ENCODE assay signal across 12 mouse cellular contexts in the genomic region with DNA sequence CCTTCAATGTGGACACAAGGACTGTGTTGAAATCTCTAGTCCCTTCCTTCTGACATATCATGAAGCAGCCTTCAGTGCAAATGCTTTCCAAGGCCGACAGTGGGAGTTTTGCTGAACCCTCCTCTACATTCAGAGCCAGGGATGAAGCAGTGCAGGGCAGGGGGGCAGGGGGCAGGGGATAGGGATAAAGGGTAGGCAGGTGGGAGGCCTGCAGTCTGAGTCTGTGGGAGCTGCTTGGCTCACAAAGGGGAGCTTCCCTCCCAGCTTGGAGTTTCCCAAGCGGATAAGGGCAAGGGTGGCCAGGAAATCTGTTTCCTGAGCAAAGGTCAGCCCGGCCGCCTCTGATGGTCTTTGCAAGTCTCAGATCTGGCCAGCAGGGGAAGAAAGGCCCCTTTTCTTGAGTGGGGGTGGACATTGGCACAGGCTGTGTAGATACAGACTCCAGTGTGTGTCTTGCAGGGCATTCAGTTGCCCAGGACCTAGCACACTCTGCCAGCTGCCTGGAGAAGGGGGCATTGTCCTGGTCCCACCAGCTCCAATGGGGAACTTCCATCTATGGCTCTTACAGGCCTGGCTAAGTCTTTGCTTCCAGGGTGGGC. TPM values are rescaled to one million over a fixed set of nuclear protein-coding genes. Genes with fewer than 3 reads are reported as not detected.
DNase-seq lines count a peak whose midpoint lies in the region; ATAC-seq and TF ChIP-seq lines count a peak whose summit lies in the region.
"Had no signal": no experiment of that assay in that cellular context is flagged by ENCODE, and none has a peak within 500 bp of the region (broad histone marks: within the 10 kb centered on the region; RNA-seq: fewer than 3 reads in every experiment).

No protein-coding gene starts in this region.

- WGBS in kidney, adult 2 months = 34% methylated on average over 4 of the region's 4 CpGs
- WGBS in lung, adult 2 months = 27% methylated on average over 4 of the region's 4 CpGs
- WGBS in forebrain, embryonic 13.5 days = 21% methylated on average over 4 of the region's 4 CpGs
- 21% methylated on average over 4 of the region's 4 CpGs for WGBS in midbrain, embryonic 16.5 days

- no peak for ATAC-seq in forebrain, embryonic 13.5 days
- peak; percentile 77 for ATAC-seq in midbrain, embryonic 16.5 days

- no peaks in the 10 kb centered on the region for H3K4me1 ChIP-seq in kidney, adult 2 months (ENCODE audit: control insufficient read depth, insufficient read depth, low read length)
- no peaks in the 10 kb centered on the region for H3K4me1 ChIP-seq in lung, adult 2 months (ENCODE audit: control insufficient read depth, insufficient read depth, low read length)
- H3K4me1 ChIP-seq in forebrain, embryonic 13.5 days = peaks cover 33% of the 10 kb centered on the region
- H3K4me1 ChIP-seq in midbrain, embryonic 16.5 days (ENCODE audit: control insufficient read depth, insufficient read depth, low read length) = no peaks in the 10 kb centered on the region

- no peak for TF ChIP-seq CTCF in kidney, adult 2 months (conservative IDR thresholded peaks at IDR 0.05; ENCODE audit: insufficient read depth, insufficient read length, low read depth, low read length)
- no peak for TF ChIP-seq CTCF in lung, adult 2 months (IDR thresholded peaks at IDR 0.05; ENCODE audit: insufficient read depth, low read length)

- H3K4me2 ChIP-seq in forebrain, embryonic 13.5 days = no peak overlapping the region
- H3K4me2 ChIP-seq in midbrain, embryonic 16.5 days (ENCODE audit: low read length) = no peak overlapping the region
- H3K4me2 ChIP-seq: lung, embryonic 14.5 days; neural tube, embryonic 13.5 days had no signal

- no peak overlapping the region for H3K4me3 ChIP-seq in kidney, adult 2 months (ENCODE audit: insufficient read depth, low read depth, low read length)
- H3K4me3 ChIP-seq in lung, adult 2 months (replicated peaks; ENCODE audit: extremely low read depth, low read depth, low read length) = no peak overlapping the region
- H3K4me3 ChIP-seq in forebrain, embryonic 13.5 days = no peak overlapping the region
- no peak overlapping the region for H3K4me3 ChIP-seq in midbrain, embryonic 16.5 days (ENCODE audit: low read depth, low read length)
- H3K4me3 ChIP-seq: neural tube, embryonic 13.5 days had no signal

- no peak overlapping the region for H3K27ac ChIP-seq in kidney, adult 2 months (ENCODE audit: insufficient read depth, low read depth, low read length)
- H3K27ac ChIP-seq in forebrain, embryonic 13.5 days = peak overlapping the region; percentile 6; the same call in 1 of the 2 replicates
- peak overlapping the region; percentile 65 for H3K27ac ChIP-seq in midbrain, embryonic 16.5 days (ENCODE audit: low read length)
- H3K27ac ChIP-seq: neural tube, embryonic 13.5 days had no signal

- peak; percentile 7 for DNase-seq in kidney, adult 2 months
- DNase-seq in kidney, adult 9 months = no peak
- peak; percentile 29 for DNase-seq in lung, postnatal 36 days
- no peak for DNase-seq in lung, adult 2 months
- no peak for DNase-seq in natural killer cell, adult 2 months (ENCODE audit: low spot score in 2 of 2)
- DNase-seq: cerebellum, adult 11-12 months; gastrocnemius, postnatal 14 days; lung, embryonic 14.5 days; thymus, adult 2 months had no signal

- H3K36me3 ChIP-seq in kidney, adult 2 months (ENCODE audit: control insufficient read depth, insufficient read depth, low read length) = no peaks in the 10 kb centered on the region
- no peaks in the 10 kb centered on the region for H3K36me3 ChIP-seq in forebrain, embryonic 13.5 days (ENCODE audit: poor library complexity, severe bottlenecking)
- H3K36me3 ChIP-seq in midbrain, embryonic 16.5 days (ENCODE audit: control insufficient read depth, insufficient read depth, low read length) = no peaks in the 10 kb centered on the region
- H3K36me3 ChIP-seq: neural tube, embryonic 13.5 days had no signal

- no peaks in the 10 kb centered on the region for H3K27me3 ChIP-seq in kidney, adult 2 months (replicated peaks; ENCODE audit: control insufficient read depth, insufficient read depth, low read length)
- H3K27me3 ChIP-seq in forebrain, embryonic 13.5 days = no peaks in the 10 kb centered on the region
- H3K27me3 ChIP-seq in midbrain, embryonic 16.5 days (ENCODE audit: control insufficient read depth, insufficient read depth, low read depth, low read length) = no peaks in the 10 kb centered on the region; the same call in 1 of the 2 replicates

- TF ChIP-seq POLR2A in kidney, adult 2 months (IDR thresholded peaks at IDR 0.05; ENCODE audit: low read depth, low read length) = no peak
- TF ChIP-seq POLR2A in lung, adult 2 months (IDR thresholded peaks at IDR 0.05; ENCODE audit: borderline replicate concordance, extremely low read depth, low read depth, low read length) = no peak

- no peaks in the 10 kb centered on the region for H3K9me3 ChIP-seq in forebrain, embryonic 13.5 days (replicated peaks)
- H3K9me3 ChIP-seq in midbrain, embryonic 16.5 days (replicated peaks; ENCODE audit: control insufficient read depth, low read length, poor library complexity, severe bottlenecking) = no peaks in the 10 kb centered on the region
- H3K9me3 ChIP-seq: neural tube, embryonic 13.5 days had no signal

- H3K9ac ChIP-seq in forebrain, embryonic 13.5 days = no peak overlapping the region
- H3K9ac ChIP-seq in midbrain, embryonic 16.5 days (ENCODE audit: low read depth, low read length) = no peak overlapping the region
- H3K9ac ChIP-seq: lung, embryonic 14.5 days; neural tube, embryonic 13.5 days had no signal

RNA-seq across cellular contexts. Expression of a gene that starts 48.4 kb away (rescaled TPM):
- polyA plus RNA-seq in kidney, adult 2 months (2012; rRNA removed) = 170 and 188 TPM in 2 replicates
- polyA plus RNA-seq in lung, adult 2 months (2012; rRNA removed) = not detected in 2 replicates
- 6.2 and 7.5 TPM in 2 replicates for polyA plus RNA-seq in forebrain, embryonic 13.5 days (2015; fragmentation: Nextera tagmentation; extraction: Ambion mirVana)
- polyA plus RNA-seq in midbrain, embryonic 16.5 days (2015; fragmentation: Nextera tagmentation; extraction: Ambion mirVana) = 2.3 and 4.3 TPM in 2 replicates
- polyA plus RNA-seq: lung, embryonic 14.5 days had no signal

Comparison
In these comparisons a context has a peak if more than half of its experiments do, and no peak if none do; other contexts are left out.
1. DNase-seq: peak in kidney, adult 2 months (single experiment) and lung, postnatal 36 days (single experiment); none in kidney, adult 9 months (single experiment), lung, adult 2 months (single experiment) and natural killer cell, adult 2 months (0 of 2).
2. RNA of a gene that starts 48.4 kb away (polyA plus RNA-seq): 170 to 188 TPM in kidney, adult 2 months; 6.2 to 7.5 TPM in forebrain, embryonic 13.5 days, 2.3 to 4.3 TPM in midbrain, embryonic 16.5 days and not detected in lung, adult 2 months; every median in the first group is over 10 times any median in the second.